Mouse (Mus musculus) liver, embryonic 13.5 days (tissue): ENCODE data around the gene Cpsf4. TPM values are rescaled to one million over a fixed set of nuclear protein-coding genes. Genes with fewer than 3 reads are reported as not detected.
A peak's percentile ranks its signal among the peaks of the same experiment; 100 is the strongest.

Experiments used
- ATAC-seq: fragments of 200-750 bp; cut with Nextera tagmentation; 2 replicates; pipeline ENCODE4 v1.8.0; 2017; ENCODE audit warnings: low read depth, mild to moderate bottlenecking, moderate number of reproducible peaks, moderate library complexity
- DNase-seq: peaks from one replicate; pipeline ENCODE4 v3.0.0; 2022
- H3K27ac ChIP-seq: fragments of 300-500 bp; sonication (generic); 2 replicates; pipeline ENCODE4 v1.5.1; 2015; ENCODE audit warnings: moderate library complexity, mild to moderate bottlenecking, inconsistent platforms
- H3K27me3 ChIP-seq: fragments of 300-500 bp; sonication (generic); 2 replicates; pipeline ENCODE4 v1.6.1; 2015; ENCODE audit warnings: mild to moderate bottlenecking, inconsistent platforms
- H3K36me3 ChIP-seq: fragments of 300-500 bp; sonication (generic); 2 replicates; pipeline ENCODE4 v1.6.1; 2015; ENCODE audit warnings: mild to moderate bottlenecking, inconsistent platforms
- H3K4me1 ChIP-seq: fragments of 300-500 bp; sonication (generic); replicated peaks from 2 replicates; pipeline ENCODE4 v1.6.1; 2015; ENCODE audit warnings: inconsistent platforms
- H3K4me2 ChIP-seq: fragments of 300-500 bp; sonication (generic); 2 replicates; pipeline ENCODE4 v1.6.1; 2015; ENCODE audit warnings: inconsistent platforms, mild to moderate bottlenecking, moderate library complexity
- H3K4me3 ChIP-seq: fragments of 300-500 bp; sonication (generic); replicated peaks from 2 replicates; pipeline ENCODE4 v1.5.1; 2015; ENCODE audit warnings: mild to moderate bottlenecking, inconsistent platforms
- H3K9ac ChIP-seq: fragments of 300-500 bp; sonication (generic); 2 replicates; pipeline ENCODE4 v1.6.1; 2015; ENCODE audit warnings: mild to moderate bottlenecking, inconsistent platforms
- H3K9me3 ChIP-seq: fragments of 300-500 bp; sonication (generic); replicated peaks from 2 replicates; pipeline ENCODE4 v1.6.1; 2016; ENCODE audit warnings: inconsistent platforms
- whole genome bisulfite sequencing: fragments of 180-500 bp; shearing (Covaris S2); methylation state at CpG from one replicate; pipeline ENCODE4 v1.1.7; 2015; ENCODE audit not compliant: insufficient replicate concordance; 5-methylcytosine and 5-hydroxymethylcytosine counted together
- polyA plus RNA-seq: library from polyadenylated mRNA; unstranded; fragments of >200 nt; fragmentation: Nextera tagmentation; extraction: Ambion mirVana; gene quantifications from 2 replicates; pipeline ENCODE4 v1.2.1, GENCODE M21; 2015

Cpsf4 gene
- polyA plus RNA-seq, 1 experiment from 2014 or later: 32.4 TPM

DNA sequence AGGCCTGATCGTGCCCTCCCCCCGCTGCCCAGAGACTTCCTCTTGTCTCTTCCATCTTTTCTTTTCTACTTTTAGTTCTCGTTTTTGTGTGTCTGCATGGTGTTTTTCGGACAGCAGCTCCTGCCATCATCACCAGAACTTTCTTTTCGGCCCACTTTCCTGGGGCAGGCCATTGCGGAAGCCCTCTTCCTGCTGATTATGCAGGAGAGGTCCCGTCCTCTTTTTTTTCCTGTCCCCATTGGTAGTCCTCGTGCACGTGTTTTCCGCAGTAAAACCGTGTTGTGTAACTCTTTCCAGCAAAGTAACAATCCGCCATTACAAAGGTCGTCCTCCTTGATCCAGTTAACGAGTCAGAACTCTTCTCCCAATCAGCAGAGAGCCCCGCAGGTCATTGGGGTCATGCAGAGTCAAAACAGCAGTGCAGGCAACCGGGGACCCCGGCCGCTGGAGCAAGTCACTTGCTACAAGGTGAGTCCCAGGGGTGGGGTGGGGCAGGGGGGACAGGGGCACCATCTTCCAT is 11.5 kb downstream of the Cpsf4 start:
- 0 out of 2 replicates have a peak, but pooled peaks cover 9% of the 10 kb centered on the region for H3K4me1 ChIP-seq
- no peak overlapping the region for H3K27ac ChIP-seq
- no peaks in the 10 kb centered on the region for H3K27me3 ChIP-seq
- WGBS: 78% methylated on average over 18 of the region's 18 CpGs
- H3K9me3 ChIP-seq: no peaks in the 10 kb centered on the region
- no peak overlapping the region for H3K4me3 ChIP-seq
- no peak overlapping the region for H3K9ac ChIP-seq
- DNase-seq (no peak), ATAC-seq (no peak)
- H3K36me3 ChIP-seq: peaks cover 100% of the 10 kb centered on the region
- H3K4me2 ChIP-seq: no peak overlapping the region

DNA sequence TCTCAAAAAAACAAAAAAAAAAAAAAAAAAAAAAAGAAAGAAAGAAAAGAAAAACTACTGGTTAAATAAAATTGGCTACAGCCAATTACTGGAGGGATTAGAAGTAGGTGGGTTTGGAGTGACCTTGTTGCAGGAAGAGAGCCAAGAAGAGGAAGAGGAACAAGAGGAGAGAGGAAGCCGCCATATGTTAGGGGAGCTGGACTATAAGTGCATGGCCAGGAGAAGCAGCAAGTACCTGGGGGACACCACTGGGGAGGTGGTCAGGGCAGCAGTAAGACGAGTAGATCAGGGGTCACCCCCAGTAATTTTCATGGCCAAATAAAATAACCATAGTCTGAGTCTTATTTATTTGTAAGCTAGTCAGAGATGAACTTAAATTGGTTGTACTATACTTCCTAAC is 18.2 kb downstream of the Cpsf4 start:
- WGBS: 82% methylated on average over 2 of the region's 2 CpGs
- H3K27ac ChIP-seq: no peak overlapping the region
- no peaks in the 10 kb centered on the region for H3K9me3 ChIP-seq
- H3K36me3 ChIP-seq: peaks cover 87% of the 10 kb centered on the region
- H3K4me3 ChIP-seq: no peak overlapping the region
- DNase-seq (no peak), ATAC-seq (no peak)
- peaks cover 28% of the 10 kb centered on the region for H3K4me1 ChIP-seq
- H3K9ac ChIP-seq: no peak overlapping the region
- no peak overlapping the region for H3K4me2 ChIP-seq
- H3K27me3 ChIP-seq: no peaks in the 10 kb centered on the region

DNA sequence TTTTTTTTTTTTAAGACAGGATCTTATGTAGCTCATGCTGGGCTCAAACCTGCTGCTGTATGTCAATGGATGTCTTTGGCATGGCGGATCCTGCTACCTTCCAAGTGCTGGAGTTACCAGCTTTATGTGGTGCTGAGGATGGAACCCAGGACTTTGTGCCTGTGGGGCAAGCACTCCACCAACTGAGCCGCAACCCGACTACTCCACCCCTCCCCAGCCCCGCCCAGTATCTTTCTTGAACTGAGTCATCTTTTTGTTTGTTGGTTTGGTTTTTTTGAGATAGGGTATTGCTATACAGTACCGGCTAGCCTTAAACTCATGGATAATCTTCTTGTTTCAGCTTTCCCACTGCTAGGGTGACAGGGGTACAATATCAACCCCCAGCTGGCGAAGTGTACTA is 22.4 kb downstream of the Cpsf4 start:
- peaks cover 49% of the 10 kb centered on the region for H3K36me3 ChIP-seq
- H3K4me2 ChIP-seq: peak overlapping the region; percentile 91
- no peak for DNase-seq
- peak; percentile 29 for ATAC-seq
- H3K27ac ChIP-seq: peak overlapping the region; percentile 86
- H3K27me3 ChIP-seq: no peaks in the 10 kb centered on the region
- 44% methylated on average over 6 of the region's 6 CpGs for WGBS
- H3K4me1 ChIP-seq: peaks cover 39% of the 10 kb centered on the region
- H3K9ac ChIP-seq: peak overlapping the region; percentile 95
- H3K9me3 ChIP-seq: no peaks in the 10 kb centered on the region
- peak overlapping the region; percentile 93 for H3K4me3 ChIP-seq

- Histone ChIP-seq H3K4me3 (peak overlapping the region; percentile 93), H3K36me3 (peaks cover 50% of the 10 kb centered on the region), H3K9ac (peak overlapping the region; percentile 95), H3K27ac (peak overlapping the region; percentile 86), H3K4me2 (peak overlapping the region; percentile 91), H3K27me3 (no peaks in the 10 kb centered on the region), H3K9me3 (no peaks in the 10 kb centered on the region), H3K4me1 (peaks cover 39% of the 10 kb centered on the region)
- DNase-seq (no peak), ATAC-seq (peak; percentile 40)
- 12% methylated on average over 5 of the region's 5 CpGs for WGBS
Observed at GRCm38 (mm10) chr5:145190373-145190772, 23.4 kb downstream of the Cpsf4 start.

GRCm38 (mm10) chr5:145190875-145191798 is 24.1 kb downstream of the Cpsf4 start:
- H3K36me3 ChIP-seq: peaks cover 50% of the 10 kb centered on the region
- H3K27ac ChIP-seq: peak overlapping the region; percentile 86
- H3K27me3 ChIP-seq: no peaks in the 10 kb centered on the region
- under 1% methylated on average over 41 of the region's 41 CpGs for WGBS
- ATAC-seq (peak; percentile 84), DNase-seq (peak; percentile 86)
- H3K4me1 ChIP-seq: peaks cover 35% of the 10 kb centered on the region
- peak overlapping the region; percentile 95 for H3K9ac ChIP-seq
- H3K9me3 ChIP-seq: no peaks in the 10 kb centered on the region
- H3K4me3 ChIP-seq: peak overlapping the region; percentile 93
- H3K4me2 ChIP-seq: peak overlapping the region; percentile 91

DNA sequence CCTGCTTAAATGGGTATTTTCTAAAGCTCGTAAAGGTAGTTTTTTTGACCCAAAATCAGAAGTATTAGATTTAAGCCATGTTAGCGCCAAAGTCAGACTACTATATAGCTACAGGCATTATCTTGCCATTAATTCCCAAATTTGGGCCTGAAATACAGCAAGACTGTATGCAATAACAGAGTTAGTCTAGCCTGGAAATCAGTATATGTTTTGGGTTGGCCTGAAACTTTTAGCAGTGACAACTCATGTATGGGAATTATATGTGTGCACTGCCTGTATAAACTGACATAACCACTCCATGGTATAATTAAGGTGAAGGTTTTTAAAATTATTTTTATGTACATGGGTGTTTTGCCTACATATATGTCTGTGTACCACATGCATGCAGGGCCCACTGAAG is 24.9 kb downstream of the Cpsf4 start, which contains the start of gene Atp5j2:
TSS of gene Atp5j2 (minus strand) at position 101 of the 400 bp plus-strand sequence.
- Histone ChIP-seq H3K27me3 (no peaks in the 10 kb centered on the region), H3K4me2 (peak within 1 kb of the TSS; percentile 91), H3K36me3 (peaks cover 49% of the 10 kb centered on the region), H3K9me3 (no peaks in the 10 kb centered on the region), H3K4me1 (peaks cover 30% of the 10 kb centered on the region), H3K4me3 (peak within 1 kb of the TSS; percentile 93), H3K9ac (peak within 1 kb of the TSS; percentile 95), H3K27ac (peak within 1 kb of the TSS; percentile 86)
- ATAC-seq (no peak), DNase-seq (no peak)
- 87% methylated on average over 2 of the region's 2 CpGs for WGBS

DNA sequence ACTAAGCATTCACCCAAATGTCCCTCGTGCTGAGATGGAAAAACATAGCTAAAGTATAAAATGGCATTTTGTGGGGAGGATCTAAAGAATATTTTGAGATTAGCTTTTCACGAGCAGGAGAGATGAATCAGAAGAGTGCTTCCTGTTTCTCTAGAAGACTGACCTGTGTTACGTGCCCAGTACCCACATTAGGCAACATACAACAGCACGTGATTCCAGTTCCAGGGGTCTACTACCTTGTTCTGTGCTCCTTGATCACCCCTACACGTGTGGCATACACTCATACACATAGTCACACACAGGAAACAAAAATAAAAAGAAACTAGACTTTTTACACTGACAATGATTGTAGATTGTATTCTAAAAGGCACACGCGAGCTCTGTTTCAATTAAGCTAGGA is 33.4 kb downstream of the Cpsf4 start:
- 63% methylated on average over 7 of the region's 7 CpGs for WGBS
- peak overlapping the region; percentile 91 for H3K9ac ChIP-seq
- peak overlapping the region; percentile 90 for H3K4me2 ChIP-seq
- H3K36me3 ChIP-seq: peaks cover 22% of the 10 kb centered on the region
- H3K9me3 ChIP-seq: no peaks in the 10 kb centered on the region
- DNase-seq (no peak), ATAC-seq (no peak)
- H3K4me3 ChIP-seq: peak overlapping the region; percentile 95
- H3K27me3 ChIP-seq: no peaks in the 10 kb centered on the region
- H3K4me1 ChIP-seq: peaks cover 43% of the 10 kb centered on the region
- H3K27ac ChIP-seq: no peak overlapping the region

DNA sequence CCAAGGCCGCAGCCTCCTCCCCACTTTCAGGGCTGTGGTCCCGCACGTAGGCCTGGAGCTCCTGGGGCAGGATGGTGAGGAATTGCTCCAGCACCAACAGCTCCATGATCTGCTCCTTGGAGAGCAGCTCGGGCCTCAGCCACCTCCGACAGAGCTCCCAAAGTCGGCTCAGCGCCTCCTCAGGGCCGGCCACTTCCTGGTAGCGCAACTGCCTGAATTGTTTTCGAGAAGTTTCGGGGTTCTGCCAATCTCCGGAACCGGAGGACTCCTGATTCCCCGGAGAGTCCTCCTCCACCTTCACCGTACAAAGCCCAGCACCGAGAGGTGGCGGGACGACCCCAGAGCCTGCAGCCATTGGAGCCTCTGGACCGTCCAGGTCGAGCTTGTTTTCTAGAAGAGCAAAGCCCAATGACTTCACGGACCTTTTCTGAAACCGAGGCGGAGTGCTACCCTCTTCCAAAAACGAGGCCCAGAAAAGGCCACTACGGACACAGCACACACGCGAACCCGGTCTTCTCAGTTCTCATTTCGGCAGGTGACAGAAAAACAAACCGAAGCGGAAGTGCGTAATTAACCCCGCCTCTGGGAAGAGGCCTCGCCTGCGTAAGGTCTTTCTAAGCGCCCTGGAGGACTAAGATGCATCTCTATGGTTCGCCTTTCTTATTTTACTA is 34.4 kb downstream of the Cpsf4 start, which contains the start of gene Zkscan14:
TSS of gene Zkscan14 (minus strand) at position 548 of the 671 bp plus-strand sequence.
- WGBS: 1% methylated on average over 37 of the region's 37 CpGs
- H3K4me2 ChIP-seq: peak within 1 kb of the TSS; percentile 90
- H3K9ac ChIP-seq: peak within 1 kb of the TSS; percentile 91
- peaks cover 54% of the 10 kb centered on the region for H3K4me1 ChIP-seq
- H3K27me3 ChIP-seq: no peaks in the 10 kb centered on the region
- no peaks in the 10 kb centered on the region for H3K9me3 ChIP-seq
- peak; percentile 33 for ATAC-seq
- peak within 1 kb of the TSS; percentile 95 for H3K4me3 ChIP-seq
- H3K27ac ChIP-seq: peak within 1 kb of the TSS; percentile 83
- H3K36me3 ChIP-seq: peaks cover 11% of the 10 kb centered on the region; the same call in 1 of the 2 replicates
- DNase-seq: peak; percentile 79

DNA sequence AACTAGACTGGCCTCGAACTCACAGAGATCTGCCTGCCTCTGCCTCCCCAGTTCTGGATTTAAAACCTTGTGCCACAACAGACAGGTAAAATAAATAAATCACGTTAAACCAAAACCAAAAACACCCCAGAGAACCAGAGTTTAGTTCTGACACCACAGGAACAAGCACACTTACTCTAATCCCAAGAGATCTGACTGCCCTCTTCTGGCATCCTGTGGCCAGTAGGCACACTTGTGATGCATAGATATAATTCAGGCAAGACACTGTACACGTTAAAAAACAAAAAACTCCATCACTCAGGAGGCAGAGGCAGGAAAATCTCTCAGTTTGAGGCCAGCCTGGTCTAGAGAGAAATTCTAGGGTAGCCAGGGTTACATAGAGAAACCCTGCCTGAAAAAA is 35.4 kb downstream of the Cpsf4 start:
- no peak for ATAC-seq
- H3K9me3 ChIP-seq: no peaks in the 10 kb centered on the region
- no peak for DNase-seq
- H3K9ac ChIP-seq: peak overlapping the region; percentile 75; the same call in 1 of the 2 replicates
- WGBS: 43% methylated on average over 3 of the region's 3 CpGs
- no peaks in the 10 kb centered on the region for H3K27me3 ChIP-seq
- H3K27ac ChIP-seq: peak overlapping the region; percentile 48; the same call in 1 of the 2 replicates
- peaks cover 16% of the 10 kb centered on the region for H3K36me3 ChIP-seq
- H3K4me3 ChIP-seq: no peak overlapping the region
- peaks cover 55% of the 10 kb centered on the region for H3K4me1 ChIP-seq
- H3K4me2 ChIP-seq: peak overlapping the region; percentile 72; the same call in 1 of the 2 replicates

DNA sequence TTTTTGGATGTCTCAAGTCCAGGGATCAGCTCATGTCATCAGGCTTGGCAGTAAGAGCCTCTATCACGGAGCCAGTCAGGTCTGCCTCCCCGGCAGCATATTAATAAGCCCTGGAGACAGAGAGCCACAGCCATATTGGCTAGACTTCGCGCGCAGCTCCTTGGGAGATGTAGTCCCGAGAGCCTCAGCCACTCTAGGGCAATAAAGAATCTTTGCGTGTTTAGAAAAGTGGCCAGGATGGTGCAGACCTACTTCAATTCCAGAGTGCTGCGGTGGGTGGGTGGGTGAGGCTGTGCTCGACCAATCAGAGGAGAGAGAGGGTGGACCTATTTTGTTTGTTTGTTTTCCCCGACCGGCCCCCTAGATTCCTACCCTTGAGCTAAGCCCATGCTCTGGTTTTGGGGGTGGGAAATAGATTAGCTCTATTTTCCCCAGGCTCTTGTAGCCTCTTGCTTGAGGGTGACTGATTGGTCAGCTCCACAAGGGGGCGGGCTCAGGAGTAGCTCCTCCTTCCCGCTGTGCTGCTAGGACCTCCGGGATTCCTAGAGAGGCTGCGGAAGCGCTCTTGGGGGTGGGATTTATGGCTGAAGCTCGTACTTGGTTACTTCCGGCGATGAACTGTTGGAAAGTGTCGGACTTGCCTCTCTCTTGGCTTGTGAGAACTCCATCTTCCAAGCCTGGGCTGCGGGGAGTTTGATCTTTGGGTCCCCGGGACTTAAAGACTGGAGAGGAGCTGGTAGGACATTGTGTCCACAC is 37.1 kb downstream of the Cpsf4 start, which contains the start of gene Zkscan5:
TSS of gene Zkscan5 (plus strand) at position 627 of the 756 bp plus-strand sequence.
- peak; percentile 97 for DNase-seq
- peaks cover 14% of the 10 kb centered on the region for H3K36me3 ChIP-seq
- ATAC-seq: peak; percentile 93
- WGBS: under 1% methylated on average over 22 of the region's 22 CpGs
- H3K4me1 ChIP-seq: peaks cover 59% of the 10 kb centered on the region
- peak within 1 kb of the TSS; percentile 72 for H3K4me2 ChIP-seq
- H3K9ac ChIP-seq: peak within 1 kb of the TSS; percentile 75
- peak within 1 kb of the TSS; percentile 94 for H3K27ac ChIP-seq
- H3K9me3 ChIP-seq: no peaks in the 10 kb centered on the region
- H3K4me3 ChIP-seq: peak within 1 kb of the TSS; percentile 67
- no peaks in the 10 kb centered on the region for H3K27me3 ChIP-seq
